Mouse (Mus musculus): ENCODE measurements at regions not wholly inside any gene's neighbourhood (a gene's known extent, or its start where the extent isn't known, plus 50 kb on each side); places are given as distances from the start of the nearest gene placed in this dataset.

DNA sequence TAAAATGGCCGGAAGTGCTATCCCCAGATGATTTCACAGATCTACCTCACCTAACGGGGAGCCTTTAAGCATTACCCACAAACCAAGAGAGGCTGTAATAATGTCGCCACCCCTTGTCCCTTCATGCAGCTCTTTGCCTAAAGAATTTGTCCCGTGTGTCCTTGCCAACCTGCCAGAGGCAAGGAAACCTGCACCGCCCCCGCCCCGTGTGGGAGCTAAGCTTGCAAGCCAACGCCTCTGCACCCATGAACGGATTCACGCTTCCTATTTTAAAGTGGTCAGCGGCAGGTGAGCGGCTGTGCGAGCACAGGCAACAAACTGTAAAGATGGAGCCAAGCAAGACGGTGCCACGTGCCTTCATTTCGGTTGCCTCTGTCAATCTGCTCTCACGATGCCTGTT lies 63.1 kb downstream of the Gm11011 start:
- H3K4me3 ChIP-seq (replicated peaks): no peak overlapping the region
- peaks cover 19% of the 10 kb centered on the region for H3K9me3 ChIP-seq (ENCODE audit: control insufficient read depth, low read length)
- no peaks in the 10 kb centered on the region for H3K4me1 ChIP-seq (ENCODE audit: control insufficient read depth)
- H3K36me3 ChIP-seq (ENCODE audit: control insufficient read depth): no peaks in the 10 kb centered on the region
- H3K27me3 ChIP-seq (ENCODE audit: control insufficient read depth): no peaks in the 10 kb centered on the region
- TF ChIP-seq GATA1 (IDR thresholded peaks at IDR 0.05; ENCODE audit: low read length): no peak
- TF ChIP-seq TAL1 (IDR thresholded peaks at IDR 0.05; ENCODE audit: low read length): no peak

DNA sequence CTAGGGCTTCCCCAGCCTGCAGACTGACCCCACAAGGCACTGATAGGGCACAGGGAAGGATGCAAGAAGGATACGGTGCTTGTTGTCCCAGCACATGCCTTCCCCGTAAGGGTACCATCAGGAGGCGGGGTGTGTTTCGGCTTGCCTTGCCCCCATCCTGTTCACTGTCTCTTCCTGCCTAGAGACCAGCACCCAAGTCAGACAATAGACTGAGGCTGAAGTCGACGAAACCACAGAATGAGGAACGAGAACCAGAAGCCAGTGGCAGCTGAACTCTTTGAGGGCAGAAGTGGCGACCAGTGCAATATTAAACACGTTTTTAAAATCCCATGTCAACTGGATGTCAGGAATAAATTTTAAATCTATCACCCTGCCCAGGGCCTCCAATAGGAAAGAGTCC lies 67.6 kb downstream of the Gm11011 start:
- Histone ChIP-seq H3K4me1 (ENCODE audit: control insufficient read depth) (no peaks in the 10 kb centered on the region), H3K36me3 (ENCODE audit: control insufficient read depth) (no peaks in the 10 kb centered on the region), H3K27me3 (ENCODE audit: control insufficient read depth) (no peaks in the 10 kb centered on the region), H3K9me3 (ENCODE audit: control insufficient read depth, low read length) (peaks cover 23% of the 10 kb centered on the region), H3K4me3 (replicated peaks) (no peak overlapping the region)
- TF ChIP-seq TAL1 (IDR thresholded peaks at IDR 0.05; ENCODE audit: low read length): no peak

DNA sequence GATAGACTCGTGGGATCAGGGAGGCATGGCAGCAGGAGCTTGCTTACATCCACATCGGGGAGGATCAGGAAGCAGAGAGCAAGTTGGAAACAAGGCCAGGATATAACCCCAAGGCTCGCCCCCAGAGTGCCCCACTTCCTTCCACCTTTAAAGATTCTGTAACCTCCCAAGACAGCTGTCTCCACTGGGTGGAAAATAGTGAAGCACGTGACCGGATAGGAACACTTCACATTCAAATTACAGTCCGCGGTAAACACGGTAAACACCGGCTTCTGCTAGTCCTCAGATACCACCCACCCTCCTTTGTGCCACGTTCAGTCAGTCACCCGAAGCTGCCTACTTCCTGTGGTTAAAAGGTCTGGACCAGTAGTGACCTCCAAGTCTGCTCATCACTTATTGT lies 72.2 kb downstream of the Gm11011 start:
- no peak overlapping the region for H3K4me3 ChIP-seq (replicated peaks)
- H3K9me3 ChIP-seq (ENCODE audit: control insufficient read depth, low read length): peaks cover 39% of the 10 kb centered on the region
- no peaks in the 10 kb centered on the region for H3K36me3 ChIP-seq (ENCODE audit: control insufficient read depth)
- H3K27me3 ChIP-seq (ENCODE audit: control insufficient read depth): no peaks in the 10 kb centered on the region
- TF ChIP-seq GATA1 (IDR thresholded peaks at IDR 0.05; ENCODE audit: low read length) (no peak), TAL1 (IDR thresholded peaks at IDR 0.05; ENCODE audit: low read length) (no peak)
- no peaks in the 10 kb centered on the region for H3K4me1 ChIP-seq (ENCODE audit: control insufficient read depth)

DNA sequence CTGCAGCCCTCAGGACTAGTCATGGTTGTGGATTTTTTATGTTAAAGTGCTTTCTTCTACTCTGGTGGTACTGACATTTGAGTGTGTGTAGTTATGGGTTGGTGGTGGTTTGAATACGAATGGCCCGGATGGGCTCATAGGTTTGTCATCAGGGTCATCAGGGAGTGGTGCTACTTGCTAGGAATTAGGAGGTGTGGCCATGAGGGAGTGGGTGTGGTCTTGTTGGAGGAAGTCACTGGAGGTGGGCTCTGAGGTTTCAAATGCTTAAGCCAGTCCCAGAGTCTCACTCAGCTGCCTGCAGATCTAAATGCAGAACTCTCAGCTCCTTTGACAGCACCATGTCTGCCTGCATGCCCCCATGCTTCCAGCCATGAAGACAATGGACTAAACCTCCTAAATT lies 76.8 kb downstream of the Gm11011 start:
- Histone ChIP-seq H3K4me1 (ENCODE audit: control insufficient read depth) (no peaks in the 10 kb centered on the region), H3K27me3 (ENCODE audit: control insufficient read depth) (no peaks in the 10 kb centered on the region), H3K9me3 (ENCODE audit: control insufficient read depth, low read length) (peaks cover 67% of the 10 kb centered on the region), H3K4me3 (replicated peaks) (no peak overlapping the region), H3K36me3 (ENCODE audit: control insufficient read depth) (no peaks in the 10 kb centered on the region)
- TF ChIP-seq GATA1 (IDR thresholded peaks at IDR 0.05; ENCODE audit: low read length) (no peak), TAL1 (IDR thresholded peaks at IDR 0.05; ENCODE audit: low read length) (no peak)

DNA sequence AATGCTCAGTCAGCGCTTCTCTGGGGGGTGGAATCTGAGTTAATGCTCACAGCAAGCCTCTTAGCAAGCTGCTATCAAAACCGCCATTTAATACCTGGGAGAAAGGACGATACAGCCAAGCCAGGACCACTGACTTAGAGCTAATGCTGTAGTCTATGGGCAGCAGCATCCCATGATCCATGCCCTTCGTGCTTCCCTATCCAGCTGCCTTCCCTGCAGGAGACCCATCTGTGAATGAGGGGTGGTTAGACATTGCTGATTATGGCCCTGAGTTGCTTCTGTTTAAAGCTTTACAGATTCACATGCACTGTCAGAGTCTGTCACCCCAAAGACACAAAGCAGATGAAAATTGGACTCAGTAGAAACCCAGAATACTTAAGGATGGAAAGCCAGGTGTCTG lies 78.1 kb downstream of the Gm11011 start:
- H3K9me3 ChIP-seq (ENCODE audit: control insufficient read depth, low read length): peaks cover 67% of the 10 kb centered on the region
- H3K27me3 ChIP-seq (ENCODE audit: control insufficient read depth): no peaks in the 10 kb centered on the region
- no peaks in the 10 kb centered on the region for H3K36me3 ChIP-seq (ENCODE audit: control insufficient read depth)
- H3K4me3 ChIP-seq (replicated peaks): no peak overlapping the region
- H3K4me1 ChIP-seq (ENCODE audit: control insufficient read depth): no peaks in the 10 kb centered on the region
- TF ChIP-seq GATA1 (IDR thresholded peaks at IDR 0.05; ENCODE audit: low read length): no peak
- no peak for TF ChIP-seq TAL1 (IDR thresholded peaks at IDR 0.05; ENCODE audit: low read length)

DNA sequence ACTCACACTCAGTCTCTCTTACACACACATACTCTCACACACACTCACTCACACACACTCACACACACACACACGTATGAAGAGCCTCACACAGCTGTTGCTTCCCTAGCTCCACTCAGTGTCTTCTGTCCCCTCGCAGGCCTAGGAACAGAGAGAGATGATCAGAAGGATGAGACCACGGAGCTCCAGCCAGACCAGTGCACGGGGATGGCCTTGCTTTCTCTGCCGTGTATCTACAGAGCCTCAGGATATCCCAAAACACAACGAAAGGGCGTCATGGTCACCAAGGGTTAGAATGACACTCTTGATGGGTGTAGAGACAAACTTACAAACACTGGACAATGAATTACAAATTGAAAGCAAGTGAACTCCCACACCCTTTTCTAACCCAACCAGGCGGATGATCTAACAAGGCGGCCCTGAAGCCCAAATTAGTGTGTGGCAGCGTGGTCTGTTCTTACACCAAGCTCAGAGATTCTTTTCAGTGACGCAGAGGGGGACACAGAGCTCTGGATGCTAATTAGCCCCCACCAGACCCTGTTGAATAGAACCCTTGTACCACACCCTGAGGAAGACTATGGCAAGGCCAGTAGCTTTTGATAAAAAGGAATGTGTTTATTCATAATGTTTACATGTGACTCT lies 83.0 kb downstream of the Gm11011 start:
- TF ChIP-seq GATA1 (IDR thresholded peaks at IDR 0.05; ENCODE audit: low read length): no peak
- Histone ChIP-seq H3K4me1 (ENCODE audit: control insufficient read depth) (no peaks in the 10 kb centered on the region), H3K9me3 (ENCODE audit: control insufficient read depth, low read length) (peaks cover 63% of the 10 kb centered on the region), H3K27me3 (ENCODE audit: control insufficient read depth) (no peaks in the 10 kb centered on the region), H3K4me3 (replicated peaks) (no peak overlapping the region), H3K36me3 (ENCODE audit: control insufficient read depth) (no peaks in the 10 kb centered on the region)

DNA sequence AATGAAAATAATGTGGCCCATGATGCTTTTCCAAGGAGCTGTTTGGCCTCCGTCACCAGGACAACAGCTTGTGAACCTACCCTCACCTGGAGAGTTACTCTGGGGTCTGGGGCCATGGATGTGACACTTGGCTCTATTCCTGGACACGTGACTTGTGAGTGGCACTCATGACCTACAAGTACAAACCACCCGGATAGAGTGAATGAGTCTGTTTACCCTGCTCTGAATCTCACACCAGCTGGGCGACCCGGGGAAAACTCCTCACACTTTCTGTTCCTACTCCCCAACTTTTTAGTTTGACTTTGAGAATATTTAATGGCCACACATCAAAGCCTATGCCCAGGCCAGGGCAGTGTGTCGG lies 84.0 kb downstream of the Gm11011 start:
- no peak for TF ChIP-seq TAL1 (IDR thresholded peaks at IDR 0.05; ENCODE audit: low read length)
- no peak for TF ChIP-seq GATA1 (IDR thresholded peaks at IDR 0.05; ENCODE audit: low read length)
- H3K4me1 ChIP-seq (ENCODE audit: control insufficient read depth): no peaks in the 10 kb centered on the region
- H3K4me3 ChIP-seq (replicated peaks): no peak overlapping the region
- H3K27me3 ChIP-seq (ENCODE audit: control insufficient read depth): no peaks in the 10 kb centered on the region
- H3K9me3 ChIP-seq (ENCODE audit: control insufficient read depth, low read length): peaks cover 54% of the 10 kb centered on the region
- no peaks in the 10 kb centered on the region for H3K36me3 ChIP-seq (ENCODE audit: control insufficient read depth)

DNA sequence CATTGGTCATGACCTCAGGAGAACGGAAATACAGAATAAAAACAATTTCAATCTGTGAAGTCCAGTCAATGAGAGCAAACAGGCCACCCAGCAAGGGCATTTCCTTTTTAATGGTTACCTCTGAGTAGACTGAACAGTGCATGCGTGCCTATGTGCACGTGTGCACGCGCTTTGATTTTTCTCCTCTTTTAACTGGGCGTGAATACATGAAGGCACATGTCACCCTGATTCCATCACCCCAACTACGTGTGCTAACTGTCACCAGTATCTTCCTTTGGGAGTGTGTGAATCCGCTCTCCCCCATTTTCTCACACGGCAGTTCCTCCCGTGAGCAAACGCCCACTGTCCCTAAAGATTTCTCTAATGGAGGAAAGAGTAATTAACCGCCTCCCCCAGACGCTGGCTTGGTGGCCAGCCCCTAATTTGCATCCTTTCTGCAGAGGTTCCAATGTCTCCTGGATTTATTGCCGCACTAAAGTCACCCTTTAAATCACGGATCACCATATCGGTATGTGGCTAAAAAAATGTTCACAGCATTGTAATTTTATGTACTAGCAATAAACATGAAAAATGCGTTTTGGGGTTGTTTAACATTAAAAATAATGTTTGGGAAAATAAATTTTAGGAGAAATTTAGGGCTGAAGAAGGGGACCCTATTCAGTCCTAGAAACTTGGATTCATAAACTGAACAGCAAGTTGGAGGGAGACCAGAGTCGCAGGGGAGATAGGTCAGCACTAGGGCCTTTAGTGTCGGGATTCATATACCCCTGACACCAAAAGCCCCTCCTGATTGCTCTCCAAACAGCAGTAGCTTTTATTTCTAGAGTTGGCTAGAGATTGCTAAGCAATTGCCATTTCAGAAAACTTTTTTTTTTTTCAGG lies 84.6 kb downstream of the Gm11011 start:
- H3K9me3 ChIP-seq (ENCODE audit: control insufficient read depth, low read length): peaks cover 56% of the 10 kb centered on the region
- H3K4me3 ChIP-seq (replicated peaks): no peak overlapping the region
- no peaks in the 10 kb centered on the region for H3K4me1 ChIP-seq (ENCODE audit: control insufficient read depth)
- no peaks in the 10 kb centered on the region for H3K27me3 ChIP-seq (ENCODE audit: control insufficient read depth)
- TF ChIP-seq GATA1 (IDR thresholded peaks at IDR 0.05; ENCODE audit: low read length) (no peak), TAL1 (IDR thresholded peaks at IDR 0.05; ENCODE audit: low read length) (no peak)
- H3K36me3 ChIP-seq (ENCODE audit: control insufficient read depth): no peaks in the 10 kb centered on the region

DNA sequence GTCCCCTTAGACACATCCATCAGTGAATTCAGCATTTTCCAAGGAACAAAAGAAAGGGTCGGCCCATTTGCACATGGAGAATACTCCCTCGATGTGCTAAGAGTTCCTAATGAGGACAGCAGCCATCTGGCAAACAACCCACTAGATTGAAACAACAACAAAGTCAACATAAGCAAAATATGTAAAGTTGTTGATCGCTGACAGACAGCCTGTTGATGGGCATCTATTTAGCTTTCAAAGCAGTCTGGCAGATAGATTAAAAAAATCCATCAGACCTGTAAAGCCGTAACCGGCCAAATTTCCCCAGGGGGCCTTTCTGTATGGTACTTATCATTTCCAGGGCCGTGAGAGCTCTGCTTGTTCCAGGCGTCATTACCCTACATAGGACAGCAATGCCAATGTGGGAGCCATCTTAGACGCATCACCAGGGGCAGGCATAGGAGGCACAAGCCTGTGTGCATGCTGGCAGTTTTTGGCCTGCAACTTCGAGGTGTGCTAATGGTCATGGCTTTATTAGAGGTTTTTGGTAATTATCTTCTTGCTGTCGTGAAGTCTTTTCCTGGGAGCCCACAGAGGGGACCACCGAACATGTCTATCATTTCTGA lies 85.7 kb downstream of the Gm11011 start:
- no peak overlapping the region for H3K4me3 ChIP-seq (replicated peaks)
- no peaks in the 10 kb centered on the region for H3K36me3 ChIP-seq (ENCODE audit: control insufficient read depth)
- H3K27me3 ChIP-seq (ENCODE audit: control insufficient read depth): no peaks in the 10 kb centered on the region
- H3K9me3 ChIP-seq (ENCODE audit: control insufficient read depth, low read length): peaks cover 48% of the 10 kb centered on the region
- no peak for TF ChIP-seq GATA1 (IDR thresholded peaks at IDR 0.05; ENCODE audit: low read length)
- no peak for TF ChIP-seq TAL1 (IDR thresholded peaks at IDR 0.05; ENCODE audit: low read length)
- H3K4me1 ChIP-seq (ENCODE audit: control insufficient read depth): no peaks in the 10 kb centered on the region

Measured in erythroblast, embryonic 14.5 days (primary cell).